Mouse (Mus musculus): ENCODE data around the gene Tcp11l2.

The Tcp11l2 gene

GRCm38 (mm10) chr10:84576395-84577070 is at the start of gene Tcp11l2:
Gene Tcp11l2 (plus strand): TSS chr10:84576626.
- peak; percentile 91 to 94 for DNase-seq (ENCODE audit: low spot score in 2 of 2)

- DNase-seq (ENCODE audit: low spot score in 2 of 2) = no peak
Observed at GRCm38 (mm10) chr10:84527070-84527469, 49.4 kb upstream of the Tcp11l2 start.

GRCm38 (mm10) chr10:84527631-84528030 is 48.8 kb upstream of the Tcp11l2 start:
- DNase-seq (ENCODE audit: low spot score in 2 of 2) = no peak

- no peak for DNase-seq (ENCODE audit: low spot score in 2 of 2)
Observed at GRCm38 (mm10) chr10:84530388-84530787, 46.0 kb upstream of the Tcp11l2 start.

- DNase-seq (ENCODE audit: low spot score in 2 of 2) = no peak
Observed at GRCm38 (mm10) chr10:84531576-84531975, 44.9 kb upstream of the Tcp11l2 start.

- DNase-seq (ENCODE audit: low spot score in 2 of 2) = no peak
Observed at GRCm38 (mm10) chr10:84532191-84532889, 44.1 kb upstream of the Tcp11l2 start.

GRCm38 (mm10) chr10:84532911-84533882 is 43.2 kb upstream of the Tcp11l2 start:
- DNase-seq (ENCODE audit: low spot score in 2 of 2) = peak in 1 of 2 experiments; percentile 51

- peak in 1 of 2 experiments; percentile 27 for DNase-seq (ENCODE audit: low spot score in 2 of 2)
Observed at GRCm38 (mm10) chr10:84533912-84534671, 42.3 kb upstream of the Tcp11l2 start, which contains the start of gene Ckap4. Gene Ckap4 (minus strand): TSS chr10:84534062.

- DNase-seq (ENCODE audit: low spot score in 2 of 2) = no peak
Observed at GRCm38 (mm10) chr10:84535458-84535857, 41.0 kb upstream of the Tcp11l2 start.

- no peak for DNase-seq (ENCODE audit: low spot score in 2 of 2)
Observed at GRCm38 (mm10) chr10:84535859-84536258, 40.6 kb upstream of the Tcp11l2 start.

GRCm38 (mm10) chr10:84539651-84540050 is 36.8 kb upstream of the Tcp11l2 start:
- DNase-seq (ENCODE audit: low spot score in 2 of 2) = no peak

- no peak for DNase-seq (ENCODE audit: low spot score in 2 of 2)
Observed at GRCm38 (mm10) chr10:84542802-84543658, 33.4 kb upstream of the Tcp11l2 start.

GRCm38 (mm10) chr10:84544841-84545610 is 31.4 kb upstream of the Tcp11l2 start:
- no peak for DNase-seq (ENCODE audit: low spot score in 2 of 2)

GRCm38 (mm10) chr10:84549146-84549919 is 27.1 kb upstream of the Tcp11l2 start:
- DNase-seq (ENCODE audit: low spot score in 2 of 2) = no peak

- no peak for DNase-seq (ENCODE audit: low spot score in 2 of 2)
Observed at GRCm38 (mm10) chr10:84549920-84550293, 26.5 kb upstream of the Tcp11l2 start.

GRCm38 (mm10) chr10:84551846-84552245 is 24.6 kb upstream of the Tcp11l2 start:
- no peak for DNase-seq (ENCODE audit: low spot score in 2 of 2)

- no peak for DNase-seq (ENCODE audit: low spot score in 2 of 2)
Observed at GRCm38 (mm10) chr10:84552477-84552876, 23.9 kb upstream of the Tcp11l2 start.

- no peak for DNase-seq (ENCODE audit: low spot score in 2 of 2)
Observed at GRCm38 (mm10) chr10:84554291-84555009, 22.0 kb upstream of the Tcp11l2 start.
